Mouse (Mus musculus): ENCODE data around the gene Sall4.

Sall4 gene

GRCm38 (mm10) chr2:168742649-168743048 is 25.1 kb downstream of the Sall4 start:
- DNase-seq, result peak; percentile 84

- peak; percentile 83 for DNase-seq
Observed at GRCm38 (mm10) chr2:168742059-168742627, 25.6 kb downstream of the Sall4 start, which contains the start of gene Atp9a. Gene Atp9a, minus strand, starts transcription at chr2:168742409.

- peak; percentile 89 for DNase-seq
Observed at GRCm38 (mm10) chr2:168741273-168742058, 26.3 kb downstream of the Sall4 start.

- DNase-seq, result peak; percentile 60
Observed at GRCm38 (mm10) chr2:168740496-168740895, 27.2 kb downstream of the Sall4 start.

- peak; percentile 46 for DNase-seq
Observed at GRCm38 (mm10) chr2:168738854-168739253, 28.9 kb downstream of the Sall4 start.

GRCm38 (mm10) chr2:168737878-168738277 is 29.9 kb downstream of the Sall4 start:
- peak; percentile 31 for DNase-seq

- peak; percentile 86 for DNase-seq
Observed at GRCm38 (mm10) chr2:168734023-168734422, 33.7 kb downstream of the Sall4 start.

GRCm38 (mm10) chr2:168731258-168731657 is 36.5 kb downstream of the Sall4 start:
- no peak for DNase-seq

- DNase-seq, result no peak
Observed at GRCm38 (mm10) chr2:168729736-168730135, 38.0 kb downstream of the Sall4 start.

- no peak for DNase-seq
Observed at GRCm38 (mm10) chr2:168728045-168728444, 39.7 kb downstream of the Sall4 start.

- no peak for DNase-seq
Observed at GRCm38 (mm10) chr2:168726007-168726406, 41.7 kb downstream of the Sall4 start.

- peak; percentile 66 for DNase-seq
Observed at GRCm38 (mm10) chr2:168721313-168721712, 46.4 kb downstream of the Sall4 start.

GRCm38 (mm10) chr2:168719742-168720141 is 48.0 kb downstream of the Sall4 start:
- DNase-seq, result no peak

GRCm38 (mm10) chr2:168718735-168719134 is 49.0 kb downstream of the Sall4 start:
- DNase-seq, result no peak

- DNase-seq, result no peak
Observed at GRCm38 (mm10) chr2:168718267-168718666, 49.5 kb downstream of the Sall4 start.

GRCm38 (mm10) chr2:168712199-168713176 is 55.3 kb downstream of the Sall4 start:
- no peak for DNase-seq

- no peak for DNase-seq
Observed at GRCm38 (mm10) chr2:168710979-168711378, 56.8 kb downstream of the Sall4 start.

GRCm38 (mm10) chr2:168707766-168708165 is 60.0 kb downstream of the Sall4 start:
- DNase-seq, result no peak

- DNase-seq, result peak; percentile 49
Observed at GRCm38 (mm10) chr2:168702266-168702665, 65.5 kb downstream of the Sall4 start.
